Mouse (Mus musculus) hindbrain, embryonic 10.5 days (tissue): Measurements from ENCODE around the gene Gucy2g. TPM values are rescaled to one million over a fixed set of nuclear protein-coding genes. Genes with fewer than 3 reads are reported as not detected.

Experiments
- DNase-seq: peaks from one replicate; pipeline ENCODE4 v3.0.0-alpha.2; 2017; ENCODE audit warnings: low spot score
- H3K27ac ChIP-seq: fragments of 300-500 bp; sonication (generic); 2 replicates; pipeline ENCODE4 v1.5.1; 2016; ENCODE audit warnings: mild to moderate bottlenecking, moderate library complexity
- H3K27me3 ChIP-seq: fragments of 300-500 bp; sonication (generic); 2 replicates; pipeline ENCODE4 v1.6.1; 2016; ENCODE audit warnings: mild to moderate bottlenecking; ENCODE audit not compliant: poor library complexity, insufficient read depth, severe bottlenecking
- H3K36me3 ChIP-seq: fragments of 300-500 bp; sonication (generic); 2 replicates; pipeline ENCODE4 v1.6.1; 2016; ENCODE audit warnings: mild to moderate bottlenecking, moderate library complexity
- H3K4me1 ChIP-seq: fragments of 300-500 bp; sonication (generic); replicated peaks from 2 replicates; pipeline ENCODE4 v1.6.1; 2016; ENCODE audit warnings: mild to moderate bottlenecking
- H3K4me3 ChIP-seq: fragments of 300-500 bp; sonication (generic); 2 replicates; pipeline ENCODE4 v1.5.1; 2016; ENCODE audit warnings: mild to moderate bottlenecking, moderate library complexity
- H3K9me3 ChIP-seq: fragments of 300-500 bp; sonication (generic); 2 replicates; pipeline ENCODE4 v1.6.1; 2016; ENCODE audit warnings: mild to moderate bottlenecking, moderate library complexity
- WGBS: fragments of 180-500 bp; shearing (Covaris S2); methylation state at CpG from one replicate; pipeline ENCODE4 v1.1.7; 2016; 5-methylcytosine and 5-hydroxymethylcytosine counted together
- polyA plus RNA-seq: library from polyadenylated mRNA; unstranded; fragments of >200 nt; fragmentation: Nextera tagmentation; extraction: Ambion mirVana; gene quantifications from 2 replicates; pipeline ENCODE4 v1.2.1, GENCODE M21; 2016

The Gucy2g gene
- not detected in 2 replicates for polyA plus RNA-seq

DNA sequence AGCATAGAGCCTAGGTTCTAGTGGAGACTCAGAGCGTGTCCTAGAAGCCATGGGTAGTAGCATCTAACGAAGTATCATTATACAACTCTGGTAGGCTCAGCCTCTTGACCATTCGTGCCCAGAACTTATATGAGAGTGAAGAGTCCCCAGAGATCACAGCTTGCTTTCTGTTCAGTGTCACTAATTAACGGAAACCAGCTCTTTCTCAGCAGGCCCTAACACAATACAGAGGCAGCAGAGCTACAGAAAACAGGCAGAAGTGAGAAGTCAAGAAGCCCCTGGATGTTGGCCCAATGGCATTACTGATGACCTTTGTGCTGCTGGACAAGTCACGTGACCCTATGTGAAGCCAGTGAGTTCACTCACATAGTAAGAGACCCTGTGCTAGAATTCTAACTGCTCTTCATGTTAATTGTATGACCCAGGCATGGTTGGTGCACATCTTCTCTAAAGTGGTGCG is at the start of gene Gucy2g:
Gene Gucy2g (minus strand): TSS at position 51 of the 460 bp plus-strand sequence.
- WGBS, result 69% methylated on average over 6 of the region's 6 CpGs
- DNase-seq, result no peak
- Histone ChIP-seq H3K9me3 (no peaks in the 10 kb centered on the region), H3K4me3 (no peak within 1 kb of the TSS), H3K36me3 (no peaks in the 10 kb centered on the region), H3K4me1 (peaks cover 4% of the 10 kb centered on the region; the same call in 1 of the 2 replicates), H3K27me3 (no peaks in the 10 kb centered on the region; the same call in 1 of the 2 replicates), H3K27ac (no peak within 1 kb of the TSS)

DNA sequence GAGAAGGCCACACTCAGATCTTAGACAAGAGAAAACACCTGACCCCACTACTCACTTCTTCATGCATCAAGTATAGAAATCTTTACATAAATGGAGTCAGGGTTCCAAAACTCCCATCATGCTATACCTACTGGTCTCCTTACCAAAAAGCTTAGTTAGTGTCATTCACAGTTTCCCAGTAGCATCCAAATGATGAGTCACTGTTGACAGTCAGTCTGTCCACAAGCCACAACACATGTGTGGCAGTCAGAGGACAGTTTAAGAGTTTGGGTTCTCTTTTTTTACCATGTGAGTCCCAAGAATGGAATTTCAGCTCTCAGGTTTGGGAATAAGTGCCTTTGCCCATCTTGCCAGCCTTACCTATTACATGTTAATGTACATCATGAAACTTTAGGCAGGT is 47.9 kb upstream of the Gucy2g start:
- Histone ChIP-seq H3K27ac (no peak overlapping the region), H3K36me3 (peaks cover 34% of the 10 kb centered on the region)
- no peak for DNase-seq

DNA sequence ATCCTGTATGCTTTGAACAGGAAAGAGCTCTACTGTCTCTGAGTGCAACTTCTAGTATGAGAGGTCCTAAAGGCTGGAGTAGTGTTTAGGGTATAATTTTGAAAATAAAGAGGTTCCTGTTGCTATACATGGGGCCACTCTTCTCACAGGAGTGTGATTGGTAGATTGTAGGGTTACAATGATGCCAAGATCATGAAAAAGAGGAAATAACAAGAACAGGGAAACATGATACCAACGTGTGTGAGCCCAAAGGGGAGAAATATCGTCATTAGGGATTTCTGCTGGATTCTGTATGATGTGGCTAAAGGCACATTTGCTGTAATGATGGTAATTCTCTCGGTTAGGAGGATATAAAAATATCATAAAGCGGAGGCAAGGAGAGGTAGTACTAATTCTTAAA is 45.0 kb upstream of the Gucy2g start:
- H3K9me3 ChIP-seq, result no peaks in the 10 kb centered on the region
- no peaks in the 10 kb centered on the region for H3K27me3 ChIP-seq
- 90% methylated on average over 4 of the region's 4 CpGs for WGBS
- H3K4me3 ChIP-seq, result no peak overlapping the region
- peaks cover 39% of the 10 kb centered on the region for H3K36me3 ChIP-seq
- H3K27ac ChIP-seq, result no peak overlapping the region
- DNase-seq, result no peak
- H3K4me1 ChIP-seq, result no peaks in the 10 kb centered on the region

More for the DNA sequence above, 47.9 kb upstream of the Gucy2g start:
- Histone ChIP-seq H3K9me3 (no peaks in the 10 kb centered on the region), H3K4me3 (no peak overlapping the region), H3K27me3 (no peaks in the 10 kb centered on the region), H3K4me1 (no peaks in the 10 kb centered on the region)

DNA sequence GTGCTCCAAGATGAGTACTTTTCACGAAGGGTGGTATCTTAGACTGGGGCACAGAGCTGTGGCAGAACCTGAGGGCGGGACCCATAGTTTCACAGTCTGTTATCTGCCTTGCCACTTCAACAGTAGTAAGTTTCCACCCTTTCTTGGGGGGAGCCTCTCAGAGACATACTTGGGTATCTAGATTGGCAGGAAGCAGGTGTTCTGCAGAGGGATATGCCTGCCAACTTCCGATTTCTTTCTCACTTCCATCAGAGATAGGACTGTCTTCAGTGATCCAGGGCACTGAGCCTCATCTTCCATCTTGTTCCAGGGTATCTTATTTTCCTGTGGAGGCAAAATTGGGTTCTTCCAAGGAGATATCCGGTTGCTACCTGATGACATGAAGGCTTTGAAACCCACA is 43.1 kb upstream of the Gucy2g start:
- Histone ChIP-seq H3K27ac (no peak overlapping the region), H3K4me1 (no peaks in the 10 kb centered on the region), H3K4me3 (no peak overlapping the region), H3K9me3 (no peaks in the 10 kb centered on the region), H3K27me3 (no peaks in the 10 kb centered on the region), H3K36me3 (peaks cover 39% of the 10 kb centered on the region)
- DNase-seq, result no peak
- 93% methylated on average over 4 of the region's 4 CpGs for WGBS

DNA sequence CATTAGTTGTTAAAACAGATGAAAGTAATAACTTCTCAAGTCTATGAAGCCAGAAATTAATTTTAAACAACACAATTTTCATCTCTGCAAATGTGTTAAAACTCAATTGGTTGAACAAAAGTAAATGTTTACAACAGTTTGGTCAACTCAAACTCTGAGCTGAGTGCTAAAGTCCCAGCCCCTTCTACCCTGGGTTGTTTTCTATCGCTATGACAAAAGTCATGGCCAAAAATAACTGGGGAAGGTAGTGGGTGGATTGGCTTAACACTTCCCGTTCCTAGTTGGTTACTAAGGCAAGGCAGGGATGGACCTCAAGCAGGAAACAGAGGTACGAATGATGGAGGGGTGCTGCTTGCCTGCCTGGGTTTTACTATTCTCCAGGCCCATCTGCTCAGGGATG is 35.7 kb upstream of the Gucy2g start:
- Histone ChIP-seq H3K27ac (no peak overlapping the region), H3K4me1 (no peaks in the 10 kb centered on the region), H3K9me3 (no peaks in the 10 kb centered on the region), H3K27me3 (no peaks in the 10 kb centered on the region), H3K4me3 (no peak overlapping the region), H3K36me3 (peaks cover 12% of the 10 kb centered on the region; the same call in 1 of the 2 replicates)
- WGBS, result 93% methylated on average over 3 of the region's 3 CpGs
- no peak for DNase-seq

DNA sequence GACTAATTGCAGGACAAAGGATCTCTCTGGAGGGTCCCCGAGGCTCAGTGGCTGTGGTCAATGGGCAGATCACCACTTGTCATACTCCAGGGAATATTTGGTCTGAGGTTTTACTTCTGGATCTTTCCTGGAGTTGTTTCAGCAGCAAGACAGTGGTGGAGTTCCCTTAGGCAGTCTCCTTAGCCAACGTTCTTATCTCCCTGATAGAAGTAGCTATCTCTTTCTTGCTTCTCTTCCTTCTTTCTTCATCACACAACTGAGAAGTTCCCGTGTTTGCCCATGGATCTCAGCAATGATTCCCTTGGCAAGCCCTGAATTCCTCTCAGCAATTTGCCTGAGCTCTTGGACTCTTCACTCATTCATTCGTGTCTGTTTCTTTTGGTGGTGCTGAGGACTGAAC is 35.1 kb upstream of the Gucy2g start:
- no peak for DNase-seq
- 85% methylated on average over 4 of the region's 4 CpGs for WGBS

DNA sequence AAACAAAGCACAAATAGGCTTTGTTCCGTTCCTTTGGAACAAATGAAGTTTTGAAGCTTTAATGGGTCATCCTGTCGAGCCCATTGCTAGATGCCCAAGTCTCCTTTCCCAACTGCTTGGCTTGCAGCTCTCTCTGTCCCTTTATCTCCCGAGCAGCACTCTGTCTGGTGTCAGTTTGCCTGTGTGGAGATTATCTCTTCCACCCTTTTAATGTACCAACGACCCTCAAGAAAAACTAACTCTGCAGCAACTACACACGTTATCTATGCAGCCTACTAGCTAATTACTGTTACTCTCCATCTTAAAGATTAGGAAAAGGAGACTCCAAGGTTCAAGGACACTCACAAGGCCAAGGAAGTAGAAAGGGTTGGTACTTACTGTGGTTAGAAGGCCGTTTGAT is 32.3 kb upstream of the Gucy2g start:
- Histone ChIP-seq H3K4me3 (no peak overlapping the region), H3K27me3 (no peaks in the 10 kb centered on the region), H3K36me3 (no peaks in the 10 kb centered on the region), H3K9me3 (no peaks in the 10 kb centered on the region), H3K4me1 (peaks cover 17% of the 10 kb centered on the region), H3K27ac (no peak overlapping the region)
- WGBS, result 83% methylated on average over 6 of the region's 6 CpGs
- no peak for DNase-seq

More for the DNA sequence above, 35.1 kb upstream of the Gucy2g start:
- Histone ChIP-seq H3K36me3 (peaks cover 9% of the 10 kb centered on the region; the same call in 1 of the 2 replicates), H3K4me3 (no peak overlapping the region), H3K27ac (no peak overlapping the region), H3K4me1 (peaks cover 6% of the 10 kb centered on the region), H3K27me3 (no peaks in the 10 kb centered on the region), H3K9me3 (no peaks in the 10 kb centered on the region)

DNA sequence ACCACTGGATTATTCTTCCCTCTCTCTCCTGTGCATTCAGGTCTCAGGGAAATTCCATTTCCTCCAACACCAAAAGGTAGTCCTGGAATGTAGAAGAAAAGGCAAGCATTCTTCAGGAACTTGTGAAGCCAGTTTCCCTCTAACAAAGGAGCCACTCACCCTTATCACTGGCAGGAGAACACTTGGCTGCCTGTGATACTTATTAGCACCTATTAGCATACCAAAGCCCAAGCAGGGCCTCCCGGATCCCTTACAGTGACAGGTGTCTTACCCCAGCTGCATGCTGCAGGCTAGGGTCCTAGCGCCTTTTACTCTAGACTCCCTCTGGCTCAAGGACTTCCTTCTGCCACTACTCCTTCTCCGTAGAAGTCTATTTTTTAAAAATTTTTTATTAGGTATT is 30.4 kb upstream of the Gucy2g start:
- DNase-seq, result peak; percentile 5

DNA sequence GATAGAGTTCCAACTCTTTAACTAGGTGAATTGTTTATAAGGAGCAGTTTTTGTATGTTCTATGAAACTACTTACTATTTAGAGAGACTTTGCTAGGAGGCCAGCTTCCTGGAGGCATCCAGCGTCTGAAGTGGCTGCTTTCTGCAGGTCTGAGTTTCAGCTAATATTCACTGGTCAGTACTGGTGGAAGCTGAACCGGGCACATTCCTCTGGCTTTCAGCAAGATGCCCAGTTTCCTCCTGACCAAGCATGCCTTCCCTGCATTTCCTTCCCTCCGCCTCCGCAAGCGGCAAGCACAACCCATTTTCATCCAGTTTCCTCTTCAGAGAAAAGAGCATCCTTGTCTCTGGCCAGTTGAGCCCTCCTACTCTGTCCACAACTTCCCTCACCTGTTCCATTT is 28.0 kb upstream of the Gucy2g start:
- Histone ChIP-seq H3K36me3 (no peaks in the 10 kb centered on the region), H3K9me3 (no peaks in the 10 kb centered on the region), H3K4me3 (no peak overlapping the region), H3K27ac (no peak overlapping the region), H3K27me3 (no peaks in the 10 kb centered on the region), H3K4me1 (peaks cover 17% of the 10 kb centered on the region)
- 86% methylated on average over 5 of the region's 5 CpGs for WGBS
- no peak for DNase-seq

More for the DNA sequence above, 30.4 kb upstream of the Gucy2g start:
- WGBS, result 28% methylated on average over 3 of the region's 3 CpGs
- no peaks in the 10 kb centered on the region for H3K27me3 ChIP-seq
- H3K4me3 ChIP-seq, result no peak overlapping the region
- H3K9me3 ChIP-seq, result no peaks in the 10 kb centered on the region
- H3K36me3 ChIP-seq, result no peaks in the 10 kb centered on the region
- H3K4me1 ChIP-seq, result peaks cover 17% of the 10 kb centered on the region
- no peak overlapping the region for H3K27ac ChIP-seq

DNA sequence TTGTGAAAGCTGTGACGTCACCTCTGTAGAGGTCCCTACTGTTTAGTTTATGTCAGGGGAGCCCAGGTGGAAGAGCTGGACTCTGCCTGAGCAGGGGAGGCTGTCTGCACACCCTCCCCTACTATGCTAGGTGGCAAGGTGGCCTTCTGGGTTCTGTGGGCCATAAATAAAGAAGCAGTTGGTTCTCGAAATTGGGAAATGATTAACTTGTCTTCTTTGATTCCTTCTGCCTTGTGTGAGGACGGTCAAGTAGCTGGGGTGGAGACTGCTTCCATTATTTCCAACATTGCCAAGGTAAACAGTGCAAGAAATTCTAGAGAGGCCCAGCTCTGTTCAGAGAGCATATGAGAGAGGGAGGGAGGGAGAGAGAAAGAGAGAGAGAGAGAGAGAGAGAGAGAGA is 27.1 kb upstream of the Gucy2g start:
- no peak overlapping the region for H3K27ac ChIP-seq
- H3K4me1 ChIP-seq, result peaks cover 17% of the 10 kb centered on the region
- H3K36me3 ChIP-seq, result no peaks in the 10 kb centered on the region
- H3K4me3 ChIP-seq, result no peak overlapping the region
- 74% methylated on average over 3 of the region's 3 CpGs for WGBS
- no peak for DNase-seq
- H3K27me3 ChIP-seq, result no peaks in the 10 kb centered on the region
- no peaks in the 10 kb centered on the region for H3K9me3 ChIP-seq

DNA sequence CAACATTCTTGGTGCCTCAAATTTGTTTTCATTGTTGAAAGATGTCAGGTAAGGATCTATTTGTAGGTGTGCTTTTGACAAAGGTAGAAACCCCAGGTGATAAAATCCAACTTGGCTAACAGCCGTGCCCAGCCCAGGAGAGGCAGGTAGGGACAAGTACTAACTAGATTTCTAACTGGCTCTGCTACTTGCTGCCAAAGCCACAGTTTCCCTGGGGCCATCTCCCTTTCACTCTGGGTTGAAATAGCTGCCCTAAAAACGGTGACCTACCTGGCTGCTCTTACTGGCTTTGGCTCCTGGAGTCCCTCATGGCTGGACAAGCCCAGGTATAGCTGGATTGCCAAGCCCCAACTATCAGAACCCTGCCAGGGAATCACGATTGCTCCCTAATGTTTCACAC is 25.8 kb upstream of the Gucy2g start:
- Histone ChIP-seq H3K4me1 (peaks cover 17% of the 10 kb centered on the region), H3K27me3 (no peaks in the 10 kb centered on the region), H3K36me3 (no peaks in the 10 kb centered on the region), H3K27ac (no peak overlapping the region), H3K4me3 (no peak overlapping the region), H3K9me3 (no peaks in the 10 kb centered on the region)
- 82% methylated on average over 3 of the region's 3 CpGs for whole genome bisulfite sequencing
- DNase-seq, result no peak

DNA sequence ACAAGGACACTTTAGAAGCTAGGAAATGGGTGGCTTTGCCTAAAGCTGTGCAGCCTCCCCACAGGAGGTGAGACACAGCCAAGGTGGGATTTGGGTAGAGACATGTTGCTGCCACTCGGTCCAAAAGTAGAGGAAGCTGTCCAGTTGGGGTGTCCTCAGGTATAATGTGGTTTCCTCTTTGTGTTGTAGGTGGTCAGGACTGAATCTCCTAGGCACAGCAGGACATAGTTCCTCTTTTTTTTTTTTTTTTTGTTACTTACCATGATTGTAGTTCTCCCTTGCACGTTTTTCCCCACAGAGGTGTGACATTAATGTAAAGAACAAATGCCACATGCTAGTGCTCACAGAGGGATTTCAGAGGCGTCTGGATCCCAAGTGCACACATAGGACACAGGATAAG is 24.2 kb upstream of the Gucy2g start:
- Histone ChIP-seq H3K27me3 (no peaks in the 10 kb centered on the region), H3K4me1 (peaks cover 10% of the 10 kb centered on the region), H3K36me3 (no peaks in the 10 kb centered on the region), H3K27ac (no peak overlapping the region), H3K9me3 (no peaks in the 10 kb centered on the region), H3K4me3 (no peak overlapping the region)
- no peak for DNase-seq
- WGBS, result 80% methylated on average over 3 of the region's 3 CpGs

DNA sequence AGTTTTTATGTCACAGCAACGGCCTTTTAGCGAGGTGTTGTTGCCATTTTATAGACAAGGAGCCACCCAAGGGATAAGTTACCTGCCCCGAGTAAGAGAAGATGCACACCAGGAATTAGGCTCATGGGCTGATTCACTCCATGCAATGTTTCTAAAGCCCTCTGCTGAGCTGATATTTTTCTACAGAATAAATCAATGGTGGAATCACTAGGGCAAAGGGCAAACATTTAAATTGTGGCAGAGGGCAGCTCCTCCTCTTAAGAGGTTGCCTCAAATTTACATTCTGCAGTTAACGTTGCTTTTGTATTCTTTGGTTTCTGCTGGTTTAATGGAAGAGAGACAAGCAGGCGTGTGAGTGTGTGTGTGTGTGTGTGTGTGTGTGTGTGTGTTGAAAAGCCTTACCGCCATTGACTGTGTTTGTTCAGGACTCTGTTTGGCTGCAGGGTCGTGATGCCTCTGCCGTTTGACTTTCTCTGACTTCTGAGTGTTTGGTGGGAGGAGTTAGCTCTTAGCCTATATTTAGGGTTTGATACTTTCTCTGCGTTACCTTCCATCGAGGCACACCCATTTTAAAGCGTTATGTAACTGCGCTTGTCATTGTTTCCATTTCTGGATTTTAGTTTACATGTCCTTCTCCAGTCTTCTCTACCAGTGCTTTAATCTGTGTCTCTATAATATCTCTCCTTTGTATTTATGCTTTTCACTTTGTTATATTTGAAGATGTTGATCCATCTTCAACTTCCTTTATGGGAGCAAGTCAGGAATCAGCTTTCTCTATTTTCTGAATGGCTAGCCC is 19.6 kb upstream of the Gucy2g start:
- H3K27me3 ChIP-seq, result no peaks in the 10 kb centered on the region
- H3K9me3 ChIP-seq, result no peaks in the 10 kb centered on the region
- 0 out of 2 replicates have a peak, but pooled peaks cover 5% of the 10 kb centered on the region for H3K4me1 ChIP-seq
- H3K27ac ChIP-seq, result no peak overlapping the region
- WGBS, result 78% methylated on average over 12 of the region's 12 CpGs
- no peaks in the 10 kb centered on the region for H3K36me3 ChIP-seq
- DNase-seq, result no peak
- no peak overlapping the region for H3K4me3 ChIP-seq
